Mouse (Mus musculus) ES-E14 (cell line): ENCODE results near the gene Tra2a.

Experiments
- CHD2 ChIP-seq: IDR thresholded peaks from 2 replicates; pipeline ENCODE4 v1.6.1; 2014; ENCODE audit warnings: mild to moderate bottlenecking, low read depth, low read length, inconsistent platforms
- HCFC1 ChIP-seq: IDR thresholded peaks from 2 replicates; pipeline ENCODE4 v1.6.1; 2012; ENCODE audit warnings: low read length, inconsistent platforms, borderline replicate concordance; ENCODE audit not compliant: insufficient read depth
- MAFK ChIP-seq: IDR thresholded peaks from 2 replicates; pipeline ENCODE4 v1.6.1; 2014; ENCODE audit warnings: mild to moderate bottlenecking, low read depth, low read length, inconsistent platforms; ENCODE audit not compliant: insufficient read depth
- ZC3H11A ChIP-seq: IDR thresholded peaks from 2 replicates; pipeline ENCODE4 v1.6.1; 2012; ENCODE audit warnings: low read depth, mild to moderate bottlenecking, inconsistent platforms, low read length, borderline replicate concordance
- ZNF384 ChIP-seq: IDR thresholded peaks from 2 replicates; pipeline ENCODE4 v1.6.1; 2012; ENCODE audit warnings: low read depth, low read length, inconsistent platforms

DNA sequence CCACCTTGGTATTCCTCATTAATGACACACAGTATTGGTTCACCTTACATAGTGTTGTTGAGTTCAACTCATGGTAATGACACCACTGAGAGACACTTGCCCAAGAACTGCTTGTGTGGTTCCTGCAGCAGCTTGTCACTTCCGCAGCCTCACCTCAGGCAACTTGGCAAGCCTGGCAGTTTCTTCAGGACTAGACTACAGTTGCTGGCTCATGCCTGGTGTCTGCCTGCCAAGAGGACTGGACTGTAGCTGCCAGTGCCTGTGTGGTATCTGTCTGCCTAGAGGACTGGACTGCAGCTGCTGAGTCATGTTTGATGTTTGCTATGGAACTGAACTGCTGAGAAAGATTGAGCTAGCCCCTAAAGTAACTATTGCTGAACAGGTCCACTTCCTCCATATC lies 18.3 kb upstream of the Tra2a start:
- no peak for TF ChIP-seq CHD2
- no peak for TF ChIP-seq ZC3H11A
- TF ChIP-seq ZNF384, result no peak
- TF ChIP-seq MAFK, result no peak
- no peak for TF ChIP-seq HCFC1
